Mouse (Mus musculus): ENCODE data around the gene Phf5a.

GRCm38 (mm10) chr15:81917621-81918463 lies 46.1 kb upstream of the Phf5a start:
- peak; percentile 86 for TF ChIP-seq CTCF (IDR thresholded peaks at IDR 0.05; ENCODE audit: borderline replicate concordance, insufficient read depth, low read depth, low read length)
- no peak for TF ChIP-seq POLR2A (IDR thresholded peaks at IDR 0.05; ENCODE audit: borderline replicate concordance, insufficient read depth, low read length)

Data from cerebellum, adult 2 months (tissue).